Mouse (Mus musculus) cerebellum, adult 8-10 months (tissue): ENCODE data around the gene Rufy4.
"Not testable (repeated sequence)": the region's sequence is repeated elsewhere in the genome, so short reads cannot be mapped to it uniquely, and the experiment has no call there.

Experiments
- DNase-seq: peaks from one replicate; pipeline ENCODE4 v3.0.0; 2022

Gene Rufy4

DNA sequence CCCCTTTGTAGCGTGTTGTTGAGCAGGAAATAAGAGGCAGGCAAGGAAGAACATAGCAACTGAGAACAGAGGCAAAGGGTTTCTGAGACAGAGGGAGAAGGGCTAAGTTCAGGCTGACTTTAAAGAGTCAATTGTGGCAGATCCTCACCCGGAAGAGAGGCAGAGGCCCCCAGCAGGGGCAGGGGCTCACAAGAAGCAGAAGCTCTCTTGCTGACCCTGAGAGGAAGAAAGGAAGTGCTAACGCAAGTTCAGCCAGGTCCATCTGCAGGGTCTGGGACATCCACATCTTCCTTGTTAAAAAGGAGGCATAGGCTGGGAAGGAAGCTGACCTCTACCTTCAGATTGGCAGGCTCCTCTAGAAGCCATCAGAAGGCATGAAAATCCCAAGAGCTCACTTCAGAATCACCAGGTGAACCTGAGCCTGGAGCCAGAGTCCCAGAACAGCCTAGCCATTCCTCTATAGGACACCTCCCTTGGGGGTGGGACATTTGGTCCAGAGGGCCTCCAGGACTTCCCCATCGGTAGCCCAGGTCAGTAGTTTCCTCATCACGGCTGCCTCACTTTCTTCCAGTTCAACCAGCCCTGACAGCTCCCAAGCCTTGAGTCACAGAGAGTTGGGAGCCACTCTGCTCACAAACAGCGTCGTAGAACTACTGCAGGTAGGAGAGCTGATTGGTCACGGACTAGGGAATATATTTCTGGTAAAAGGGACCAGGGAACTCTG is 28.3 kb downstream of the Rufy4 start, which contains the start of gene Cxcr2:
Cxcr2 (plus strand) TSS at position 529 of the 724 bp plus-strand sequence.
- DNase-seq: no peak

DNA sequence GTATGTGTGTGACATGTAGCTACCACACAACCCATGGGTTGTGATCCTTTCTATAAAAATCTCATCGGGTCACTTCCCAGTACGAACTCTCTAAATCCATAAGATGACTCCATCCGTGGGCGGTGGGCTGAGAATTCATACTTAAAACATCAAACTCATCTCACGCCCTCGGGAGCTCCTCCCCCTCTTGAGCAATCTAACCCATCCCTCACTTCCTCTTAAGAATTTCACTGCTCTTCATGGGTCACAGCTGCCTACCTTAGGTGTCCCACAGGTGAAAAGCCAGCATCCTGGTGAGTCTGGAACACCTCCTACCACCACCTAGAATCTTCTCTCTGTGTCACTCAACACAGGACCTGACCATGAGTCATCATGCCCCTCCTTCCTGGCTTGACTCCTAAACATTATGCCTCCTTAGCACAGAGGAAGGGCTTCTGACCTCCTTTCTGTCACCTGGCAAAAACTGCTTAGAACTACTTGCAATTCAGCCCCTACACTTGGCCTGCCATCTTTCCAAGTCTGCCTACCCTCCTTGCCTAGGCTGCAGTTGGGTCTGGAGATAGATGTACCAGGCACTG is 30.2 kb downstream of the Rufy4 start:
- no peak for DNase-seq

DNA sequence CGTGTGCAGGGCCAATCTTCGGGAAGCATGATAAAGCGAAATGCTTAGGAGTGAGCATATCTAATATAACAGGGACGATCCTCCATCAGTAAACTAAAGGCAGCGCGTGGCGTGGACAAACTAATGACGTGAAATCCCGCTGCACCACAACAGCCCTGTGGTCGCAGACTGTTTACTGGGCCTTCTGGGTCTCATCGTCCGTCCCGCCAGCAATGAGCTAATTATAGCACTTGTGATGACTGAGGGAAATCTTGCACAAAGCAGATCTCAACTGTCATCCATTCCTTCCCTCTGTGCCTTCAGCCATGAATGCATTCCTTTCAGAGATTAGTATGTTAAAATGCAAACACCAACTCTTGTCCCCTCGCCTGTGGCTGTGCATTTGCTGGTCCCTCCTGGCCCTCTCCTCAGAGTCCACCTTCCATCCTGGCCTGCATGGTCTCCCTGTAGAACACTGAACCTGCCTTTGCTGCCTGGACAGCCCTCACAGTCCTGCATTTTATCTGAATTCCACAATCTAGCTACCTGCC is 31.1 kb downstream of the Rufy4 start:
- no peak for DNase-seq

DNA sequence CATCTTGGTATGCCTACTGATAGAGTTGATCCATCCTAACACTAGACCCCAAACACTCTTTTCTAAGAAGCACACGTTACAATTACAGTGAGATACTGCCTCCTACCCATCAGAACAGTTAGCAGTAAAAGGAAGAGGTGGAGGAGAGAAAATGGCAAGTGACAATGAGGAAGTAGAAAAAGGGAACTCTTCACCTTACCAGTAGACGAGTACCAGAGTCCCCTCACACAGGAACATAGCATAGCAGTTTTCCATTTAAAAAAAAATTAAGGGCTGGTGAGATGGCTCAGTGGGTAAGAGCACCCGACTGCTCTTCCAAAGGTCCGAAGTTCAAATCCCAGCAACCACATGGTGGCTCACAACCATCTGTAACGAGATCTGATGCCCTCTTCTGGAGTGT is 34.3 kb downstream of the Rufy4 start:
- not testable (repeated sequence) for DNase-seq

DNA sequence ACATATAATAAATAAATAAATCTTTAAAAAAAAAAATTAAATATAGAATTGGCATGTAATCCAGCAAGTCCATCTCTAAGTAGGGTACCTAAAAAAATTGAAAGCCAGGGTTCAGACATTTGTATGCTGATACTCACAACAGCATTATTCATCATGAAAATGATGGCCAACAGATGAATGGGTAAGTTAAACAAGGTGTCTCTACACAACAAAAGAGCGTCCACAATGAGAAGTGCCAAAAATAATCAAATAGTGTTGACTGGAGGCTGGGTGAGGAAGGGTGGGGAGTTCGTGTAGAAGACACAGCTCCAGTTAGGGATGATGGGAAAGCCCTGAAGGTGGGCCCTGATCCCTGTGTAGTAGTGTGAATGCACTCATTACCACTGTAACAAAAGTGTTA is 34.7 kb downstream of the Rufy4 start:
- DNase-seq: no peak

DNA sequence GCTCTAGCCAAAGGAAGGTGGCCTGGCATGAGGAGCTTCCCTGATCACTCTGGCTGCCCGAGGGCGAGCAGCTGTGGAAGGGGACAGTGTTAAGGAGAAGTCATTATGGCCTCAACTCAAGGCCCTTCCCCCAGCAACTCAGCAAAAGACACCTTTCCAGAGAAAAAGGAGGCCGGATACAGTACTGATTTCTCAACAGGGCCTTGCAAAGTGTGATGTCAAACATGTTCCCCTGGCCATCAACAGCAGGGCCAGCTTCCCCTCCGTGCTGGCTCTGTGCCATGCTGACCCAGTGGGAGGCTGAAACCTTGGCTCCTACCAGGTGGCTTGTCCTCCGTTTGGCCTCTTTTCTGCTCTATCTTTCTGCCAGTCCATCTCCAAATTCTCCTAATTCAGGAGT is 41.8 kb downstream of the Rufy4 start:
- DNase-seq: no peak

DNA sequence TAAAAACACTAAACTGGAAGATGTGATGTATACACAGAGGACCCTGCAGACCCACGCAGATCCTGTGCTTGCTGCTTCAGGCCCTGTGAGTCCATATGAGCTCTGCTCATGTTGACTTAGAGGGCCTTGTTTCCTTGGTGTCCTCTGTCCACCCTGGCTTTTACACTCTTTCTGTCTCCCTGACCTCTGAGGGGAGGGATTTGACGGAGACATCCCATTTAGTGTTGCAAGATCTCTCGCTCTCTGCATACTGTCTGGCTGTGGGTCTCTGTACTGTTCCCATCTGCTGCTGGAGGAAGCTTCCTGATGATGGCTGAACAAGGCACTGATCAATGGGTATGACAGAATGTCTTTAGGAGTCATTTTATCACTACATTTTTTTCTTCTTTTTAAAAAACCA is 44.4 kb downstream of the Rufy4 start:
- no peak for DNase-seq

DNA sequence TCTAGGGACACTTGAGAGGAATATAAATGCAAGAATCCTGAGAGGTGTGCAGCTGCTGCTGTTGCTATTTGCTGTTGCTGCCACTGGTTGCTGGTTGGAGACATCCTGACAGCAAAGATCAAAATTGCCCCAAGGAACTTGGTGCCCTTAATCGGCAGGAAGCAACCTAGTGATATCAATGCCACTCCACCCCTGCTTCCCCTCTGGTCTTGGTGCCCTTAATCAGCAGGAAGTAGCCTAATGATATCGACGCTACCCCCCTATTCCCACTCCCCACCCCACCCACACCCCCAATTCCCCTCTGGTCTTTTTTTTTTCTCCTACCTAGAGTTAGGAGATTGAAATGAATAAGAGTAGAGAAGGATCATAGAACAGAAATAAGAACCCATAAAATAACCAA is 47.4 kb downstream of the Rufy4 start:
- DNase-seq: no peak

DNA sequence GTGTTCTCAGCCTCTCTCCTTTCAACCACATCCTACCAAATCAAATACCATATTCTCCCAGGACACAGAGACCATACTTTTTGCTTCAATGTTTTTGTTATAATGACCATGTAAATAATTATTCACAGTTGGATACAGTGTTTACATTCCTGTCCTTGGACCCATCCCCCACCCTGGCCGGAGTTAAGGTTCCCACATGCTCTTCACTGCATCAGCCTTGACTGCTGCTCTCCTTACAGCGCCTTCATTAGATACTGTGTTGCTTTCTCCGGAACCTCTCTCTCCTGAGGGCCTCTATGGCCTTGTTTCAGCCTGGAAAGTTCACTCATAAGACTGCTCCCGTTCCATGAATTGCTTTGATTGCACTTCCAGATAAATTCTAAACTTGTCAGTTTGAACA is 50.4 kb downstream of the Rufy4 start:
- DNase-seq: no peak

DNA sequence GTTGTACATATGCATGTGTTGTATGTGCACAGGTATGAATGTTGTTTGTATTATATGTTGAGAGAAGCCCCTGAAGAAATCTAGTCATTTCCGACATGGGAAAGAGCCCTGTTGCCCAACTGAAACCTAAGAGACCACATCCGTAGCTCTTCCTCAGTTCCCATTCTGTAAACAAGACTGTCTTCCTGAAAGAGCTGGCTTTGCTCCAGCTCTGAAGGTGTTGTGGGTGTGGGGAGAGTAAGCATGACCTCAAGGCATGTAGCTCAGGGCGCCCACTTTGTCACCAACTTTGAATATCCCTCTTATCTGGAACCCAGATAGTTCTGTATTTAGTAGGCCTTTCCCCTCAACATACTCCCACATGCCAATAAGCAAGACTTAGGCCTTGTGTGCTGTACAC is 53.3 kb downstream of the Rufy4 start:
- no peak for DNase-seq

DNA sequence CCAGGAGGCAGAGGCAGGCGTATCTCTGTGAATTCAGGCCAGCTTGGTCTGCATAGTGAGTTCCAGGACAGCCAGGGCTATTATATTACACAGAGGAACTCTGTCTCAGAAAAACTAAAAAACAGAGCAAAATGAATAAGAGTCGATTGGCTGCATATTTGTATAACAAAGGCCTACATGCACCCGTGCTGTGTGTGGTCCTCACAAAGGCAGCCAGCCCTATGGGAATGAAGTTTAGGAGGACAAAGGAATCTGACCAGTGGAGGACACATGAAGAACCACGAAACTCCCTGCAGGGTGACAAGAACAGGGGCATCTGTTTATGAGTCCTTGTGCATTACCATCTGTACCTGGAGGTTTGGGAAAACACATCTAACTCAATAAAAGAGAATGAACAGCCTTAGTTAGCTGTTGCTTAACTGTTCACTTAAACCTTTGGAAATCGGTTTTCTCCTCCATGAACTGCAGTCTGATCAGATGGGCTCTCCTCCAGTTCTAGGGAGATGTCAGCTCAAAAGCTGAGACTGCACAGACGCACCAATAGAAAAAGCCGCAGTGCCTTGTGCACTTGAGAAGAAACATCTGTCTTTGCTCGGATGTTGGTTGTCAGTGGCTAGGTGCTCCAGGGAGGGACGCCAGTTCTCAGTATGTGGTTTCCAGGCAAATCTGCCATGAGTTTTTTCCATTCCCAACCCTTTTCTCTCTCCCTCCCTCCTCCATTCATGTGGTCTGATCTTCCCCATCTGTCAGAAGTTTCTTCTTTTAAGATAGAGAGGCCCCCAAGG is 54.5 kb downstream of the Rufy4 start:
- DNase-seq: no peak

DNA sequence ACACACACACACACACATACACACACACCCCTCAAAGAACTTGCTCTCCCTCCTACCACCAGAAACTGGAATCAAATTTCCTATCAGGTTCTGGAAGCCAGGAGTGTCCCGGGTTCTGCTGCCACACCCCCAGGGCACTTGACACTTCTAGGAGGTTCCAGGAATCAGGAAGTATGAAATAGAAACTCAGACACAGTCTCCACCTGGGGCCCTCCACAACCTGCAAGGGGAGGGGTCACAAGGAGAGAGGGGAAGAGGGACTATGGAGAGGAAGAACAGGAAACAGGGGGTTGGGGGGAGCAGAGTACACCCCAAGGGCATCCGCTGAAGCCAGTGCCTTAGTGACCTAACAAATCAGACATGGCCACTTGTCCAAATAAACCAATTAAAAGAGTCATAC is 56.1 kb downstream of the Rufy4 start:
- DNase-seq: no peak

DNA sequence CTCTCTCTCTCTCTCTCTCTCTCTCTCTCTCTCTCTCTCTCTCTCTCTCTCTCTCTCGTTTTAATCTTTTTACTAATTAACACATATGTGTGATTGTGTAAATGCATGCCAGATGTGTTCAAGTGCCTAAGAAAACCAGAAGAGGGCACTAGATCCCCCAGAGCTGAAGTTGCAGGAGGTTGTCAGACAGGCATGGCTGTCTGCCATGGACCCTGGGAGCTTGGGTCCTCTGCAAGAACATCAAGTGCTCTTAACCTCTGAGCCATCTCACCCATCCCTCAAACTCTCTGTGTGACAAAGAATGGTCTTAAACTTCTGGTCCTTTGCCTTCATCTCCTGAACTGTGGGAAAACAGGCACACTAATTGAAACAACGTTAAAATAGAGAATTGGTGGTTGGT is 57.7 kb downstream of the Rufy4 start:
- DNase-seq: no peak

DNA sequence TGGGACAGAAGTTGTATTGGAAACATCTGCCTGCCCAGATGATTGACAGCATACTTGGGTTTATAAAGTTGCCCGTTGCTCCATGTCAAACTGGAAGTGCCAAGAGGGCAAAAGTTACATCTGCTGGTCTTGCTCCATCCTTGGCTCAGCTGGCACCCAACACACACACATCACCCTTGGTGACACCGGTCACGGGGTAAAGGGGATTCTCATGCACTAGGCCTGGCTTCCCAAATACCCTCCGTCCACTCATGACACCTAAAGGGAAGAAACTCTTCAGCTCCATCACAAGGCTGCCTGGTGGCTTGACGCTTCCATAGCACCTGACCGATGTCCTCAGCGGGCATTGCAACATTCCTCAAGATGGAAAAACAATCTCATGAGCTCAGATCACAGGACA is 65.1 kb downstream of the Rufy4 start:
- DNase-seq: no peak

DNA sequence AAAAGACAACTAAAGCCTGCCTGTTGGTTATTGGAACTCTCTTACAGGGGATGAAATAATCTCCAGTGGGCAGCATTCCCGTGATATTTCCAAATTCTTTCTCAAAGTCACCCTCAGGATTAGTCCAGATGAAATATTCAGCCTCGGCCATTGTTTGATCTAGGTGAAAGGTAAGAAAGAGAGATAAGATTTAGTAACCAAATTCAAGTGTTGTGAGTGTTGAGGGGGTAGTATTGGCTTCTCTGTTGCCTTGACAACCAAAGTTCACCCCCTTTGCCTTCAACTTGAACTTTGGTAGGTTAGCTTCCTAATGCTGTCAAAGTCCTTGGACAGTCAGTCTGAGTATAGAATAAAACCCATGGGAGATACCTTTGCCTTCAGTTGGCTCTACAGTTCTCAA is 67.4 kb downstream of the Rufy4 start:
- DNase-seq: no peak

DNA sequence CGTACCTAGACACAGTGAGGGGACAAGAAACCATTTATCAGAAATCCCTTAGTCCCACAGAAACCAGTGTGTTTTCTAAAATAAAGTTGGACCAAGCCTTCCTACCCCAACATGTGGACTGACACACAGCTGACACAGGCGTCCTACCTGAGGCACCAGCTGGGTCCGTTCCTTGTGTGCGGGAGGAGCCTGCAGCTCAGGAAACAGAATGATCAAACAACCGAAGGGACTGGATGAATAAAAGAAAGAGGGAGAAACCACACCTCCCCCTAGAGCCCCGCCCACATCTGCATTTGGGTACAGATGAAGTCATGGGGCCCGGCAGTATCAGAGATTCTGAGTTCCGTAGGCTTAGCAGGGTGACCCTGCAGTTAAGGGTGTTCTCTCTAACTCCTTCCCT is 69.1 kb downstream of the Rufy4 start, which contains the start of gene Cxcr1:
Cxcr1 (minus strand) TSS at position 187 of the 400 bp plus-strand sequence.
- no peak for DNase-seq

DNA sequence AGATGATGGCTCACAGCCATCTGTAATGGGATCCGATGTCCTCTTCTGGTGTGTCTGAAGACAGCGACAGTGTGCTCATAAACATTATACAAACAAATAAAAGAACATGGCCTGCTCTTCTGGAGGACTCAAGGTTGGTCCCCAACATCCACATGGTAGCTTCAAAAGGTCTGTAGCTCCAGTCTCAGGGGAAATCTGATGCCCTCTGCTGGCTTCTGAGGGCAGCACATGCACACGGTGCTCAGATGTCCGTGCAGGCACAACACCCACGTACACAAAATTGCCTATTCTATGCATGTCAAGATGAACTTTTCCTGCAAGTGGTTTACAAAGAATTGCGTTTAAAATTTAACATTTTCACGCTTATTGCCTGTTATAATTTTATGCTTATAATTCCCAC is 70.6 kb downstream of the Rufy4 start:
- DNase-seq: no peak

DNA sequence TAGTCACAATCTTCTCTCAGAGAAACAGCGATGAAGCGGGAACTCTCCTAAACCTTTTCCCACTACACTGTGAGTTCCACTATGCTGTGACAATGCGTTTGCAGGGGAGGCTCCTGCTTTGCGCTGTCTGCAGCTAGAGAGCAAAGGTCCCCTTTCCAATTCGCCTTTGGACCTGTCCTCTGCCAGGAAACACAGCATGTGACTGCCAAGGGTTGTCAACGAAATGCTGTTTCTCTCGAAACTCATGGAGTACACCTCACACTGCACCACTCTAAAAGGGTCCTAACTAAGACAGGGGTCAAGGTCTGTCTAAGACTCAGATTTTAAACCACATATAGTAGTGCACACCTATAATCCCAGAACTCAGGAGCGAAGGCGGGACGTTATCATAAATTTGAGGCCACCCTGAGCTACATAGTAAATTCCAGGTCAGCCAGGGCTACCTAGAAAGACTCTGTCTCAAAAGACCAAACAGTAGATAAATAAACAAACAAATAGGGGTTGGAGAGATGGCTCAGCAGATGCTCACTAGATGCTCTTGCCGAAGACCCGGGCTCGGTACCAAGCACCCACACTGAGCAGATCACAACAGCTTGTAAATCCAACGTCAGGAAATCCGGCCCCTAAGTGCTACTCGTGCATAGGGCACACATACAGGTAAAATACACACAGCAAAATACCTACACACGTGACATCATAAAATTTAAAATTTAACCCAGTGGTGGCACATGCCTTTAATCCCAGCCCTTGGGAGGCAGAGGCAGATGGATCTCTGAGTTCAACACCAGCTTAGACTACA is 71.5 kb downstream of the Rufy4 start:
- no peak for DNase-seq
